Mouse (Mus musculus) midbrain, embryonic 12.5 days (tissue): Measurements from ENCODE around the gene Etaa1. TPM values are rescaled to one million over a fixed set of nuclear protein-coding genes. Genes with fewer than 3 reads are reported as not detected.

ENCODE experiments used
- ATAC-seq: fragments of 200-750 bp; cut with Nextera tagmentation; 2 replicates; pipeline ENCODE4 v1.8.0; 2017; ENCODE audit warnings: low read depth, moderate TSS enrichment, moderate library complexity; ENCODE audit not compliant: low FRiP score
- H3K27ac ChIP-seq: fragments of 300-500 bp; sonication (generic); replicated peaks from 2 replicates; pipeline ENCODE4 v1.5.1; 2016; ENCODE audit warnings: mild to moderate bottlenecking
- H3K27me3 ChIP-seq: fragments of 300-500 bp; sonication (generic); 2 replicates; pipeline ENCODE4 v1.6.1; 2016; ENCODE audit warnings: mild to moderate bottlenecking
- H3K36me3 ChIP-seq: fragments of 300-500 bp; sonication (generic); 2 replicates; pipeline ENCODE4 v1.6.1; 2016
- H3K4me1 ChIP-seq: fragments of 300-500 bp; sonication (generic); 2 replicates; pipeline ENCODE4 v1.6.1; 2016
- H3K4me2 ChIP-seq: fragments of 300-500 bp; sonication (generic); replicated peaks from 2 replicates; pipeline ENCODE4 v1.6.1; 2016; ENCODE audit warnings: mild to moderate bottlenecking, moderate library complexity
- H3K4me3 ChIP-seq: fragments of 300-500 bp; sonication (generic); 2 replicates; pipeline ENCODE4 v1.5.1; 2016; ENCODE audit warnings: mild to moderate bottlenecking
- H3K9ac ChIP-seq: fragments of 300-500 bp; sonication (generic); replicated peaks from 2 replicates; pipeline ENCODE4 v1.6.1; 2016; ENCODE audit warnings: mild to moderate bottlenecking, moderate library complexity
- H3K9me3 ChIP-seq: fragments of 300-500 bp; sonication (generic); 2 replicates; pipeline ENCODE4 v1.6.1; 2016; ENCODE audit warnings: mild to moderate bottlenecking
- WGBS: fragments of 180-500 bp; shearing (Covaris S2); methylation state at CpG from one replicate; pipeline ENCODE4 v1.1.7; 2016; 5-methylcytosine and 5-hydroxymethylcytosine counted together
- polyA plus RNA-seq: library from polyadenylated mRNA; unstranded; fragments of >200 nt; fragmentation: Nextera tagmentation; extraction: Ambion mirVana; gene quantifications from 2 replicates; pipeline ENCODE4 v1.2.1, GENCODE M21; 2016

The Etaa1 gene
- polyA plus RNA-seq: 15.1 and 15.4 TPM in 2 replicates

GRCm38 (mm10) chr11:17953231-17954134 lies at the start of gene Etaa1:
Gene Etaa1 (minus strand): TSS chr11:17953875.
- Histone ChIP-seq H3K4me3 (peak within 1 kb of the TSS; percentile 98), H3K9me3 (no peaks in the 10 kb centered on the region), H3K4me1 (no peaks in the 10 kb centered on the region; the same call in 1 of the 2 replicates), H3K27ac (peak within 1 kb of the TSS; percentile 95), H3K9ac (peak within 1 kb of the TSS; percentile 93), H3K4me2 (peak within 1 kb of the TSS; percentile 65), H3K27me3 (no peaks in the 10 kb centered on the region), H3K36me3 (peaks cover 20% of the 10 kb centered on the region)
- peak; percentile 100 for ATAC-seq
- WGBS: under 1% methylated on average over 67 of the region's 69 CpGs

- ATAC-seq: no peak
- H3K4me2 ChIP-seq: no peak overlapping the region
- H3K36me3 ChIP-seq: no peaks in the 10 kb centered on the region
- H3K27me3 ChIP-seq: no peaks in the 10 kb centered on the region
- no peak overlapping the region for H3K9ac ChIP-seq
- H3K4me3 ChIP-seq: no peak overlapping the region
- H3K27ac ChIP-seq: no peak overlapping the region
- H3K4me1 ChIP-seq: no peaks in the 10 kb centered on the region
- H3K9me3 ChIP-seq: no peaks in the 10 kb centered on the region
- 90% methylated on average over 3 of the region's 3 CpGs for WGBS
Measured at GRCm38 (mm10) chr11:17994151-17994550, 40.5 kb upstream of the Etaa1 start.

- ATAC-seq: no peak
- H3K9ac ChIP-seq: no peak overlapping the region
- WGBS: 91% methylated on average over 9 of the region's 9 CpGs
Measured at GRCm38 (mm10) chr11:17992311-17992710, 38.6 kb upstream of the Etaa1 start.

GRCm38 (mm10) chr11:17983331-17983730 lies 29.7 kb upstream of the Etaa1 start:
- no peaks in the 10 kb centered on the region for H3K4me1 ChIP-seq
- H3K27ac ChIP-seq: no peak overlapping the region
- H3K4me3 ChIP-seq: no peak overlapping the region
- H3K36me3 ChIP-seq: no peaks in the 10 kb centered on the region
- no peak for ATAC-seq
- no peak overlapping the region for H3K9ac ChIP-seq
- no peaks in the 10 kb centered on the region for H3K27me3 ChIP-seq
- H3K4me2 ChIP-seq: no peak overlapping the region
- no peaks in the 10 kb centered on the region for H3K9me3 ChIP-seq
- 82% methylated on average over 2 of the region's 2 CpGs for WGBS

More at GRCm38 (mm10) chr11:17992311-17992710, 38.6 kb upstream of the Etaa1 start:
- no peaks in the 10 kb centered on the region for H3K9me3 ChIP-seq
- no peaks in the 10 kb centered on the region for H3K4me1 ChIP-seq
- no peaks in the 10 kb centered on the region for H3K27me3 ChIP-seq
- no peak overlapping the region for H3K27ac ChIP-seq
- no peak overlapping the region for H3K4me3 ChIP-seq
- H3K4me2 ChIP-seq: no peak overlapping the region
- H3K36me3 ChIP-seq: no peaks in the 10 kb centered on the region

GRCm38 (mm10) chr11:17981246-17981645 lies 27.6 kb upstream of the Etaa1 start:
- H3K9ac ChIP-seq: no peak overlapping the region
- no peaks in the 10 kb centered on the region for H3K27me3 ChIP-seq
- H3K27ac ChIP-seq: no peak overlapping the region
- no peak overlapping the region for H3K4me3 ChIP-seq
- no peaks in the 10 kb centered on the region for H3K9me3 ChIP-seq
- WGBS: 72% methylated on average over 4 of the region's 4 CpGs
- H3K36me3 ChIP-seq: no peaks in the 10 kb centered on the region
- no peak for ATAC-seq
- H3K4me2 ChIP-seq: no peak overlapping the region
- H3K4me1 ChIP-seq: no peaks in the 10 kb centered on the region

GRCm38 (mm10) chr11:17975581-17975980 lies 21.9 kb upstream of the Etaa1 start:
- H3K4me1 ChIP-seq: no peaks in the 10 kb centered on the region
- no peak overlapping the region for H3K27ac ChIP-seq
- no peak overlapping the region for H3K9ac ChIP-seq
- WGBS: 77% methylated on average over 3 of the region's 3 CpGs
- no peaks in the 10 kb centered on the region for H3K27me3 ChIP-seq
- no peaks in the 10 kb centered on the region for H3K36me3 ChIP-seq
- no peak overlapping the region for H3K4me3 ChIP-seq
- ATAC-seq: no peak
- H3K4me2 ChIP-seq: no peak overlapping the region
- no peaks in the 10 kb centered on the region for H3K9me3 ChIP-seq

GRCm38 (mm10) chr11:17952791-17953190 lies 884 bp downstream of the Etaa1 start:
- H3K36me3 ChIP-seq: peaks cover 21% of the 10 kb centered on the region
- no peaks in the 10 kb centered on the region; the same call in 1 of the 2 replicates for H3K4me1 ChIP-seq
- no peak for ATAC-seq
- H3K4me2 ChIP-seq: peak overlapping the region; percentile 65
- H3K9me3 ChIP-seq: no peaks in the 10 kb centered on the region
- H3K27me3 ChIP-seq: no peaks in the 10 kb centered on the region
- H3K9ac ChIP-seq: peak overlapping the region; percentile 93
- peak overlapping the region; percentile 98 for H3K4me3 ChIP-seq
- H3K27ac ChIP-seq: peak overlapping the region; percentile 95
- WGBS: 2% methylated on average over 3 of the region's 3 CpGs

- no peak overlapping the region for H3K27ac ChIP-seq
- H3K4me1 ChIP-seq: no peaks in the 10 kb centered on the region; the same call in 1 of the 2 replicates
- no peak overlapping the region for H3K9ac ChIP-seq
- H3K36me3 ChIP-seq: peaks cover 34% of the 10 kb centered on the region
- no peaks in the 10 kb centered on the region for H3K27me3 ChIP-seq
- no peak for ATAC-seq
- no peak overlapping the region for H3K4me2 ChIP-seq
- no peak overlapping the region for H3K4me3 ChIP-seq
- 92% methylated on average over 3 of the region's 3 CpGs for WGBS
- H3K9me3 ChIP-seq: no peaks in the 10 kb centered on the region
Measured at GRCm38 (mm10) chr11:17951336-17951735, 2.3 kb downstream of the Etaa1 start.

GRCm38 (mm10) chr11:17939168-17939567 lies 14.5 kb downstream of the Etaa1 start:
- H3K4me3 ChIP-seq: no peak overlapping the region
- H3K36me3 ChIP-seq: peaks cover 13% of the 10 kb centered on the region
- H3K9ac ChIP-seq: no peak overlapping the region
- H3K4me2 ChIP-seq: no peak overlapping the region
- no peak for ATAC-seq
- H3K27ac ChIP-seq: no peak overlapping the region
- H3K4me1 ChIP-seq: no peaks in the 10 kb centered on the region
- H3K27me3 ChIP-seq: no peaks in the 10 kb centered on the region
- 96% methylated on average over 1 of the region's 1 CpGs for WGBS
- no peaks in the 10 kb centered on the region for H3K9me3 ChIP-seq

- Histone ChIP-seq H3K27me3 (no peaks in the 10 kb centered on the region), H3K36me3 (peaks cover 13% of the 10 kb centered on the region), H3K4me3 (no peak overlapping the region), H3K9ac (no peak overlapping the region), H3K27ac (no peak overlapping the region), H3K4me1 (no peaks in the 10 kb centered on the region), H3K9me3 (no peaks in the 10 kb centered on the region), H3K4me2 (no peak overlapping the region)
- no peak for ATAC-seq
Measured at GRCm38 (mm10) chr11:17937931-17938330, 15.7 kb downstream of the Etaa1 start.

- H3K27ac ChIP-seq: no peak overlapping the region
- H3K4me3 ChIP-seq: no peak overlapping the region
- no peaks in the 10 kb centered on the region for H3K4me1 ChIP-seq
- no peaks in the 10 kb centered on the region for H3K9me3 ChIP-seq
- no peaks in the 10 kb centered on the region for H3K36me3 ChIP-seq
- no peak overlapping the region for H3K4me2 ChIP-seq
- no peak overlapping the region for H3K9ac ChIP-seq
- no peaks in the 10 kb centered on the region for H3K27me3 ChIP-seq
- WGBS: 56% methylated on average over 4 of the region's 4 CpGs
- ATAC-seq: no peak
Measured at GRCm38 (mm10) chr11:17917905-17918304, 35.8 kb downstream of the Etaa1 start.

- H3K9me3 ChIP-seq: no peaks in the 10 kb centered on the region
- ATAC-seq: no peak
- 95% methylated on average over 5 of the region's 5 CpGs for WGBS
Measured at GRCm38 (mm10) chr11:17917101-17917500, 36.6 kb downstream of the Etaa1 start.

More at GRCm38 (mm10) chr11:17917101-17917500, 36.6 kb downstream of the Etaa1 start:
- Histone ChIP-seq H3K4me1 (no peaks in the 10 kb centered on the region), H3K4me3 (no peak overlapping the region), H3K9ac (no peak overlapping the region), H3K27me3 (no peaks in the 10 kb centered on the region), H3K27ac (no peak overlapping the region), H3K36me3 (no peaks in the 10 kb centered on the region), H3K4me2 (no peak overlapping the region)
